Mouse (Mus musculus) heart, postnatal 25 days (tissue): ENCODE results near the gene Apbb1. TPM values are rescaled to one million over a fixed set of nuclear protein-coding genes. Genes with fewer than 3 reads are reported as not detected.

Source experiments
- DNase-seq: peaks from one replicate; pipeline ENCODE4 v3.0.0; 2022; ENCODE audit warnings: low spot score
- intact Hi-C: fragments of 180-260 bp; cut with DNase I; formaldehyde crosslinking; loops from one replicate; pipeline ENCODE4 v1.15.1; 2025
- total RNA-seq, 2 experiments: library from RNA; stranded (reverse); gene quantifications; 2 replicates each; pipeline ENCODE4 v1.2.3; 2021

Apbb1 gene
- total RNA-seq, 2 experiments from 2014 or later, result 99.0 to 102 TPM

GRCm38 (mm10) chr7:105528094-105528493 lies 53.4 kb downstream of the Apbb1 start:
- intact Hi-C loops, result no loop called here
- no peak for DNase-seq

GRCm38 (mm10) chr7:105527306-105527937 lies 54.0 kb downstream of the Apbb1 start:
- no peak for DNase-seq
- intact Hi-C loops, result no loop called here

GRCm38 (mm10) chr7:105524222-105524621 lies 57.2 kb downstream of the Apbb1 start:
- intact Hi-C loops, result no loop called here
- DNase-seq, result no peak

- no peak for DNase-seq
- intact Hi-C loops, result no loop called here
Measured at GRCm38 (mm10) chr7:105520201-105520600, 61.3 kb downstream of the Apbb1 start.

- no peak for DNase-seq
- intact Hi-C loops, result no loop called here
Measured at GRCm38 (mm10) chr7:105519771-105520170, 61.7 kb downstream of the Apbb1 start.

DNA sequence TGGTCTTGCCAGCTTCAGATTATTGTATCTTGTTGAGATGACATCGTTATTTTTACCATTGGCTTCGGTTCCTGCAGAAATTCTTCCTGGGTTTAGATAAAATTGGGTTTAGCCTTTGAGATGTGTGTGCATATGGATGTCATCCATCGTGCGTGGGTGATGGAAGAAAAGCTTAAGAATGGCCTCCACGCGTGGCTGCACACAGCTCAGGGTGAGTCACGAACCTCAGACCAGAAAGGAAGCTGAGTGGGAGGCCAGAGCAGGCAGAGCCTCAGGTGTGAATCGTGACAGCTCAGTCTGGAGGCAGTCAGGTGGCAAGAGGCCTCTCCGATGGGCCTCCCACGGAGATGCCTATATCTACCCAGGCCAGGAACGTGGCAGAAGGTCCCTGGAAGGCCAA lies 62.1 kb downstream of the Apbb1 start:
- intact Hi-C loops, result no loop called here
- DNase-seq, result no peak

GRCm38 (mm10) chr7:105516669-105517360 lies 64.6 kb downstream of the Apbb1 start:
- intact Hi-C loops, result loop anchor here (1.0 kb wide), 1 partner anchor 105 kb away; no protein-coding TSS in a partner anchor
- no peak for DNase-seq

DNA sequence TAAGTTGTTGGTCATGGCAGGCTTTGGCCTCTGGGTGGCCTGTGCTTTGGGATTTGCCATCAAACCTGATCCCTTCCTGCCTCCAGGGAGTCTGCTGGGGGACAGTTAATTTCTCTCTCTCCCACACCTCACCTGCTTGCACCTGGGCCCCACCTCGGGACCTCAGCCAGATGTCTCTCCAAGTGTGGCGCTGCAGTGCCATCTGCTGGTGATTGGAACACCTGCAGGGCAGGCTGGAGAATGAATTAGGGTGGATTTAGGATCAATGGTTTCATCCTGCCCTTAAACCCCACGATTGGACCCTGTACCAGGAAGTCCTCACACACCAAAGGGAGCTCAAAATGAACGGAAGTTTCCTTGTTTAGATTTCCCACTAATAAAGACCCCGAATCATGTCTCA lies 66.3 kb downstream of the Apbb1 start:
- DNase-seq, result peak; percentile 7
- intact Hi-C loops, result loop anchor here (2.0 kb wide), 1 partner anchor 344 kb away; no protein-coding TSS in a partner anchor

DNA sequence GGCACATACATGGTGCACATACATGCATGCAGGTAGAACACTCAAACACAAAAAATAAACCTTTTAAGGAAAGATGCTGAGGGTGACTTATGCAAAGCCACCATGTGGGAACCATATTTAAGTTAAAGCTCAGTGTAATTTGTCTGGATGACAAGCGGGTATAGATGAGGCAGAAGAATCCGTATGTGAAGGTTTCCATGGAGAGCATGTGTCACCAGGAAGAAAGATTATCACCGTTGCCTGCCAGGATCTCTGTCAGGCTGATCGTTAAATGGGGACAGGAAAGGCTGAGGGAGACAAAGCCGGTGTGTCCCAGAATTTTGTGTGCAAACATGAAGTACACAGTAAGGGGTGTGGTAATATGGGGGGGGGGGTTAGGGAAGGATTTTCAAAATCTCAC lies 66.9 kb downstream of the Apbb1 start:
- intact Hi-C loops, result loop anchor here (2.0 kb wide), 1 partner anchor 344 kb away; no protein-coding TSS in a partner anchor
- DNase-seq, result no peak

DNA sequence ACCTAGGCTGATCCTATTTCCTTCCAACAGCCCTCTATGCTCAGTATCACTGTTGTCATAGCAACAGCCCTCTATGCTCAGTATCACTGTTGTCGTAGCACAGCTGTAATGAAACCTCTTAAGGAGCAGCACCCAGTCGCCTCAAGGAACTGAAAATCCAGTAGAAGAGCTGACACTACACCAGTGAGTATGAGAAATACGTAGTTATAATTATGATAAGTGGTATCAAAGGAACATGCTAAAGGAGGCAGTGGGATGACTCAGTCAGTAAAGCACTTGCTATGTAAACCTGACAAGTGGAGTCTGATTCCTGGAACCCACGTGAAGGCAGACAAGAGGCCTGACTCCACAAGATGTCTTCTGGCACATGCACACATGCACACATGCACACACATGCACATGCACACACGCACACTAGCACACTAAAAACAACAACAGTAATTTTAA lies 67.6 kb downstream of the Apbb1 start:
- intact Hi-C loops, result loop anchor here (2.0 kb wide), 1 partner anchor 343 kb away; no protein-coding TSS in a partner anchor
- no peak for DNase-seq

GRCm38 (mm10) chr7:105510143-105510542 lies 71.3 kb downstream of the Apbb1 start:
- no peak for DNase-seq
- intact Hi-C loops, result no loop called here

Other genes with a start within 250 kb of the Apbb1 start
- not detected for gene Olfr690, start 247.5 kb downstream of the Apbb1 start, total RNA-seq
- not detected for gene Olfr691, start 239.4 kb downstream of the Apbb1 start, total RNA-seq
- not detected for gene Olfr692, start 213.4 kb downstream of the Apbb1 start, total RNA-seq
- not detected for gene Gm5901, start 206.6 kb downstream of the Apbb1 start, total RNA-seq
- 10 to 100 TPM; 18.7 to 19.5 TPM for gene Fam160a2, start 181.6 kb downstream of the Apbb1 start, total RNA-seq
- gene Cnga4, start 177.1 kb downstream of the Apbb1 start, total RNA-seq, result not detected
- not detected for gene Cckbr, start 155.9 kb downstream of the Apbb1 start, total RNA-seq
- gene Cavin3, start 99.4 kb downstream of the Apbb1 start, total RNA-seq, result 10 to 100 TPM; 22.8 to 26.4 TPM
- 100 to 1,000 TPM; 155 to 156 TPM for gene Smpd1, start 27.3 kb downstream of the Apbb1 start, total RNA-seq
- not detected for gene Hpx, start 18.5 kb upstream of the Apbb1 start, total RNA-seq
- gene Trim3, start 51.9 kb upstream of the Apbb1 start, total RNA-seq, result 10 to 100 TPM; 22.8 to 24.3 TPM
- 10 to 100 TPM; 80.9 to 90.1 TPM for gene Timm10b, start 58.4 kb upstream of the Apbb1 start, total RNA-seq
- 10 to 100 TPM; 16.4 to 17.1 TPM for gene Arfip2, start 58.8 kb upstream of the Apbb1 start, total RNA-seq
- 1 to 10 TPM; 3.3 to 4.0 TPM for gene Gm45799, start 58.9 kb upstream of the Apbb1 start, total RNA-seq
- under 1 TPM; 0.65 to 0.73 TPM for gene Dnhd1, start 69.2 kb upstream of the Apbb1 start, total RNA-seq
- gene Ilk, start 154.9 kb upstream of the Apbb1 start, total RNA-seq, result 100 to 1,000 TPM in 1 of 2 experiments, 10 to 100 TPM in 1; 94.4 to 104 TPM
- 1 to 10 TPM; 9.5 TPM for gene Rrp8, start 155.7 kb upstream of the Apbb1 start, total RNA-seq
- gene Taf10, start 162.7 kb upstream of the Apbb1 start, total RNA-seq, result 10 to 100 TPM; 90.1 to 90.3 TPM
- gene Tpp1, start 170.6 kb upstream of the Apbb1 start, total RNA-seq, result 10 to 100 TPM; 37.4 to 40.7 TPM
- gene Dchs1, start 206.0 kb upstream of the Apbb1 start, total RNA-seq, result 10 to 100 TPM in 1 of 2 experiments, 1 to 10 TPM in 1; 9.1 to 10.6 TPM
- gene Mrpl17, start 229.4 kb upstream of the Apbb1 start, total RNA-seq, result 100 to 1,000 TPM; 108 to 110 TPM